Mouse (Mus musculus): Measurements from ENCODE around the gene Gla. TPM values are rescaled to one million over a fixed set of nuclear protein-coding genes. Genes with fewer than 3 reads are reported as not detected.
"Not testable (repeated sequence)": the region's sequence is repeated elsewhere in the genome, so short reads cannot be mapped to it uniquely, and the experiment has no call there.

Gla gene
- total RNA-seq, 2 experiments from 2014 or later, result 1.6 to 2.1 TPM

DNA sequence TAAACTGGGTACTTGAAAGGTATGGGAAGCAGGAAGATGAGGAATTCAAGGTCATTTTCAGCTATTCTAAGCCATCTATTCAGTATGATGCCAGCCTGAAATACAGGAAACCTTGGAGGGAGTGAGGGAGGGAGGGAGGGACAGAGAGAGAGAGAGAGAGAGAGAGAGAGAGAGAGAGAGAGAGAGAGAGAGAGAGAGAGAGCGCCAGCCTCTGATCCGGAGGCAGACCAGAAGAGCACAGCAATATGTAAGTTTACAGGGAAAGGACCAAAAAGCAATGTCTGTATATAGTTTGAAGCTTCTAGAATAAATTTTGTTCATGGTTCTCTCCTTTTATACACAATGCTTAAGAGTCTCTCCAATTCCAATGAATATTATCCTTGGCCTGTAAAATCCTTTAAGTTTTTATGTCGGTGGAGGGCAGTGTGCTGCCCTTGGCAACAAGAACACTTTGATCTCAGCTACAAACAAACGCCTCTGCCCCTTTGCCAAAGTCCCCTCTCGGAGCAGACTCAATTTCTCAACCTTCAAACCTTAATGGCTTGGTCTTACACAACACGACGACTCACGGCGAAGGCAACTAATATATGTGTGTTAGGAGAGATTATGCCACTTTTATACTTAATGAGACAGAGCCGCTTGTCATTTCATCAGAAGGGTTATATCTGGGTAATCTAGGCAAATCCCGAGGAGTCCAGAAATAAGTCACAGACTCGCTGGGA is 60.4 kb downstream of the Gla start:
- no peak for DNase-seq (ENCODE audit: low spot score)
- intact Hi-C loops (cut with DNase I), result loop anchor here (5.0 kb wide), 1 partner anchor 42 kb away; the partner anchor contains the start of gene Btk

DNA sequence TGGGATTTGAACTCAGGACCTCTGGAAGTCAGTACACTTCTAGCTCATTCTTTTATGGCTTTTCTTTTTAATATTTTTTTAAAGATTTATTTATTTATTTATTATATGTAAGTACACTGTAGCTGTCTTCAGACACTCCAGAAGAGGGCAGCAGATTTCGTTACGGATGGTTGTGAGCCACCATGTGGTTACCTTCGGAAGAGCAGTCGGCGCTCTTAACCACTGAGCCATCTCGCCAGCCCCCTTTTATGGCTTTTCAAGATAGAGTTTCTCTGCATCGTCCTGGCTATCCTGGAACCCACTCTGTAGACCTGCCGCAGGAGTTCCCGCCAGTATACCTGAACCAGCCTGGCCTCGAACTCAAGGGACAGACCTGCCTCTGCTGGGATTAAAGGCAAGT is 61.1 kb downstream of the Gla start:
- intact Hi-C loops (cut with DNase I), result loop anchor here (5.0 kb wide), 1 partner anchor 43 kb away; the partner anchor contains the start of gene Btk
- DNase-seq (ENCODE audit: low spot score), result not testable (repeated sequence)

Other genes starting within 250 kb of the Gla start
- under 1 TPM; 0.08 to 0.39 TPM for gene Drp2, start 196.6 kb downstream of the Gla start, total RNA-seq (2021)
- not detected for gene Taf7l, start 124.6 kb downstream of the Gla start, total RNA-seq (2021)
- gene Timm8a1, start 59.3 kb downstream of the Gla start, total RNA-seq (2021), result 10 to 100 TPM; 22.6 to 24.7 TPM
- 1 to 10 TPM; 1.0 to 1.1 TPM for gene Btk, start 17.6 kb downstream of the Gla start, total RNA-seq (2021)
- 100 to 1,000 TPM; 103 to 104 TPM for gene Rpl36a, start 15.5 kb downstream of the Gla start, total RNA-seq (2021)
- 10 to 100 TPM; 61.4 to 75.0 TPM for gene Hnrnph2, start 54 bp upstream of the Gla start, total RNA-seq (2021)
- gene Armcx4, start 85.4 kb upstream of the Gla start, total RNA-seq (2021), result 1 to 10 TPM; 9.2 to 9.6 TPM
- gene Armcx1, start 116.8 kb upstream of the Gla start, total RNA-seq (2021), result 1 to 10 TPM; 5.2 to 5.5 TPM
- 1 to 10 TPM in 1 of 2 experiments, under 1 TPM in 1; 0.60 to 1.3 TPM for gene Armcx6, start 150.3 kb upstream of the Gla start, total RNA-seq (2021)
- gene Armcx3, start 155.5 kb upstream of the Gla start, total RNA-seq (2021), result 10 to 100 TPM; 21.0 to 23.4 TPM
- 1 to 10 TPM; 8.1 to 8.8 TPM for gene Armcx2, start 208.1 kb upstream of the Gla start, total RNA-seq (2021)

All from heart, postnatal 25 days (tissue).